Mouse (Mus musculus) embryonic fibroblast, embryonic 13.5 days (primary cell): ENCODE measurements around the gene Kdm4b.

Experiments used
- CTCF ChIP-seq: IDR thresholded peaks from 2 replicates; pipeline ENCODE4 v1.5.1; 2011; ENCODE audit warnings: mild to moderate bottlenecking, control low read depth, low read length, moderate library complexity, borderline replicate concordance; ENCODE audit not compliant: insufficient read depth
- POLR2A ChIP-seq: IDR thresholded peaks from 2 replicates; pipeline ENCODE4 v1.6.1; 2011; ENCODE audit warnings: low read depth, mild to moderate bottlenecking, control low read depth, low read length, moderate library complexity

GRCm38 (mm10) chr17:56289371-56290331 lies 36.2 kb upstream of the Kdm4b start:
- TF ChIP-seq CTCF (no peak), POLR2A (no peak; the same call in 1 of the 2 replicates)
